Mouse (Mus musculus): Measurements from ENCODE around the gene Cyp2w1. TPM values are rescaled to one million over a fixed set of nuclear protein-coding genes. Genes with fewer than 3 reads are reported as not detected.

The Cyp2w1 gene
- polyA plus RNA-seq, 1 experiment from 2014 or later, result not detected

DNA sequence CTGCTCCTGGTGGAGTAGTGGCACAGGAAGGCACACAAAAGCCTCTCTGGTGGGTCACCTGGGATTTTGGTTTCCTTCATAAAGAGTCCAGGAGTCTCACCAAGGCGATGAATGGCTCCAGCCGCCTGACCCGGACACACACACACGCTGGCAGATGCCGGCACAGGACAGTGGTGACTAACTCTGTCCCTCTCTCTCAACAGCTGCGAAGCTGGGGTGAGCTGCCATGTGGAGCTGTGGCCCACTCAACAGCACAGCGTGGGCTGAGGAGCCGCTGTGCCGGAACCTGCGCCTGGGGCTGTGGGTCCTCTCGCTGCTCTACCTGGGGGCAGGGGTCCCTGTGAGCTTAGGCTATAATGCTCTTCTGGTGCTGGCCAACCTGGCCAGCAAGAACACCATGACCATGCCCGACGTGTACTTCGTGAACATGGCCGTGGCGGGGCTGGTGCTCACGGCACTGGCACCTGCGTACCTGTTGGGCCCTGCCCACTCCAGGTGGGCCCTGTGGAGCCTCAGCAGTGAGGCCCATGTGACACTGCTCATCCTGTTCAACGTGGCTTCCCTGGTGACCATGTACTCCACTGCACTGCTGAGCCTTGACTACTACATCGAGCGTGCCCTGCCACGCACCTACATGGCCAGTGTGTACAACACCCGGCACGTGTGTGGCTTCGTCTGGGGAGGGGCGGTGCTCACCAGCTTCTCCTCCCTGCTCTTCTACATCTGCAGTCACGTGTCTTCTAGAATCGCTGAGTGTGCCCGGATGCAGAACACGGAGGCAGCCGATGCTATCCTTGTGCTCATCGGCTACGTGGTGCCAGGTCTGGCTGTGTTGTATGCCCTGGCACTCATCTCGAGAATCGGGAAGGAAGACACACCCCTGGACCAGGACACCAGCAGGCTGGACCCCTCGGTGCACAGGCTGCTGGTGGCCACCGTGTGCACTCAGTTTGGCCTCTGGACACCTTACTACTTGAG is 40.1 kb downstream of the Cyp2w1 start:
- peaks cover 21% of the 10 kb centered on the region for H3K4me1 ChIP-seq (replicated peaks; ENCODE audit: insufficient read depth, low read length)
- H3K9me3 ChIP-seq (replicated peaks; ENCODE audit: low read length), result no peaks in the 10 kb centered on the region
- H3K36me3 ChIP-seq (ENCODE audit: insufficient read depth, low read length), result 0 out of 2 replicates have a peak, but pooled peaks cover 4% of the 10 kb centered on the region
- no peak overlapping the region for H3K27ac ChIP-seq
- 92% methylated on average over 37 of the region's 37 CpGs for WGBS
- H3K4me3 ChIP-seq (replicated peaks; ENCODE audit: low read depth, low read length), result no peak overlapping the region
- ATAC-seq (replicated peaks; ENCODE audit: low FRiP score, low read depth) (no peak), DNase-seq (ENCODE audit: low spot score) (no peak)
- no peak for TF ChIP-seq CTCF (IDR thresholded peaks at IDR 0.05; ENCODE audit: low read depth)
- no peak overlapping the region for H3K9ac ChIP-seq (ENCODE audit: low read depth, low read length)
- H3K4me2 ChIP-seq (ENCODE audit: low read length), result no peak overlapping the region
- no peaks in the 10 kb centered on the region for H3K27me3 ChIP-seq (ENCODE audit: insufficient read depth, low read length)

DNA sequence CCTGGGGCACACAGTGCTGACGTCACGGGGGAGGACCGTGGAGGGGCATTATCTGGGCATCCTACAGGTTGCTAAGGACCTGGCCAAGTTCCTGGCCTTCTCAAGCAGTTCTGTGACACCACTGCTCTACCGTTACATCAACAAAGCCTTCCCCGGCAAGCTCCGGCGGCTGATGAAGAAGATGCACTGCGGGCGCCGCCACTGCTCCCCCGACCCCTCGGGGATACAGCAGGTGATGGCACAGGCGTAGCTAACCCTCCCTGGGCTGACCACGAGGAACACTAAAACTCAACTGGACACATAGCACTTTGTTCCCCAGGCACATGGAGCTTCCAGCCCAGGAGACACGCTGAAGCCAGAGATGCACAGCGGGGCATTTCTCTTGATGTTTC is 40.8 kb downstream of the Cyp2w1 start:
- WGBS, result 88% methylated on average over 16 of the region's 16 CpGs
- Histone ChIP-seq H3K4me1 (replicated peaks; ENCODE audit: insufficient read depth, low read length) (peaks cover 22% of the 10 kb centered on the region), H3K27ac (no peak overlapping the region), H3K4me2 (ENCODE audit: low read length) (no peak overlapping the region), H3K36me3 (ENCODE audit: insufficient read depth, low read length) (0 out of 2 replicates have a peak, but pooled peaks cover 4% of the 10 kb centered on the region), H3K9me3 (replicated peaks; ENCODE audit: low read length) (no peaks in the 10 kb centered on the region), H3K4me3 (replicated peaks; ENCODE audit: low read depth, low read length) (no peak overlapping the region), H3K27me3 (ENCODE audit: insufficient read depth, low read length) (no peaks in the 10 kb centered on the region), H3K9ac (ENCODE audit: low read depth, low read length) (no peak overlapping the region)
- TF ChIP-seq CTCF (IDR thresholded peaks at IDR 0.05; ENCODE audit: low read depth), result no peak
- DNase-seq (ENCODE audit: low spot score) (no peak), ATAC-seq (replicated peaks; ENCODE audit: low FRiP score, low read depth) (no peak)

DNA sequence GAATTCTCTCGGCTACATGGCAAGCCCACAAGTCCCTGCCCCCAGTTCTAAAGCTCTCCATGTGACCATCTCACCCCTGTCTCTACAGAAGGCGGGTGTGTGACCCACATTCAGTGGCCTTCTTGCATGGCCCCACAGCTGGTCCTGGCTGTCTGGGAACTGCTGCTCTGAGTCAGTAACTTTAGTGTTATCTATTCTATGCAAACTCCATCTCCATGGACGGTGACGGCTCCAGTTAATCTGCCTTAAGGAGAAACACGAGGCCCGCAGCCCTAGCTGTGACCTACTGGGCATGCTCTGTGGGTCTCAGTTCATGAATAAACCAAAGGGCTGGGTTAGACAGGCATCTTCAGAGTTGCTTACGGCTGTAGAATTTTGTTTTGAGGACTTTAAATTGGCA is 42.0 kb downstream of the Cyp2w1 start:
- no peak for TF ChIP-seq CTCF (IDR thresholded peaks at IDR 0.05; ENCODE audit: low read depth)
- no peak overlapping the region for H3K27ac ChIP-seq
- H3K36me3 ChIP-seq (ENCODE audit: insufficient read depth, low read length), result 0 out of 2 replicates have a peak, but pooled peaks cover 4% of the 10 kb centered on the region
- no peak overlapping the region for H3K4me2 ChIP-seq (ENCODE audit: low read length)
- no peaks in the 10 kb centered on the region for H3K27me3 ChIP-seq (ENCODE audit: insufficient read depth, low read length)
- no peak for DNase-seq (ENCODE audit: low spot score)
- no peaks in the 10 kb centered on the region for H3K9me3 ChIP-seq (replicated peaks; ENCODE audit: low read length)
- no peak overlapping the region for H3K9ac ChIP-seq (ENCODE audit: low read depth, low read length)
- H3K4me1 ChIP-seq (replicated peaks; ENCODE audit: insufficient read depth, low read length), result peaks cover 11% of the 10 kb centered on the region; the same call in 1 of the 2 replicates
- ATAC-seq (replicated peaks; ENCODE audit: low FRiP score, low read depth), result no peak
- 69% methylated on average over 7 of the region's 7 CpGs for WGBS
- no peak overlapping the region for H3K4me3 ChIP-seq (replicated peaks; ENCODE audit: low read depth, low read length)

DNA sequence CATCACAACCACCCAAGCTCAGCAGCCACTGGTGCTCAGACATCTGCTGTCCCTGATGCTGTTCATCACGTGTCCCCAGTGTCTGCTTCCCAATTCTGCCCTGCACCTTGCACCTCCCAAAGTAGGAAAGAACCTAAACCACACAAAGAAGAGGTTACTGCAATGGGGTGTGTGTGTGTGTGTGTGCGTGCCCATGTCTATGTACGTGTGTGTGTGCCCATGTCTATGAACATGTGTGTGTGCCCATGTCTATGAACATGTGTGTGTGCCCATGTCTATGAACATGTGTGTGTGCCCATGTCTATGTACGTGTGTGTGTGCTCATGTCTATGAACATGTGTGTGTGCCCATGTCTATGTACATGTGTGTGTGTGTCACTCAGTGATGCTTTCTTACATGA is 43.1 kb downstream of the Cyp2w1 start:
- no peak overlapping the region for H3K4me3 ChIP-seq (replicated peaks; ENCODE audit: low read depth, low read length)
- no peak overlapping the region for H3K27ac ChIP-seq
- 89% methylated on average over 4 of the region's 4 CpGs for WGBS
- no peak overlapping the region for H3K9ac ChIP-seq (ENCODE audit: low read depth, low read length)
- DNase-seq (ENCODE audit: low spot score) (no peak), ATAC-seq (replicated peaks; ENCODE audit: low FRiP score, low read depth) (no peak)
- peaks cover 5% of the 10 kb centered on the region; the same call in 1 of the 2 replicates for H3K4me1 ChIP-seq (replicated peaks; ENCODE audit: insufficient read depth, low read length)
- H3K36me3 ChIP-seq (ENCODE audit: insufficient read depth, low read length), result 0 out of 2 replicates have a peak, but pooled peaks cover 4% of the 10 kb centered on the region
- TF ChIP-seq CTCF (IDR thresholded peaks at IDR 0.05; ENCODE audit: low read depth), result no peak
- no peak overlapping the region for H3K4me2 ChIP-seq (ENCODE audit: low read length)
- H3K9me3 ChIP-seq (replicated peaks; ENCODE audit: low read length), result no peaks in the 10 kb centered on the region
- no peaks in the 10 kb centered on the region for H3K27me3 ChIP-seq (ENCODE audit: insufficient read depth, low read length)

DNA sequence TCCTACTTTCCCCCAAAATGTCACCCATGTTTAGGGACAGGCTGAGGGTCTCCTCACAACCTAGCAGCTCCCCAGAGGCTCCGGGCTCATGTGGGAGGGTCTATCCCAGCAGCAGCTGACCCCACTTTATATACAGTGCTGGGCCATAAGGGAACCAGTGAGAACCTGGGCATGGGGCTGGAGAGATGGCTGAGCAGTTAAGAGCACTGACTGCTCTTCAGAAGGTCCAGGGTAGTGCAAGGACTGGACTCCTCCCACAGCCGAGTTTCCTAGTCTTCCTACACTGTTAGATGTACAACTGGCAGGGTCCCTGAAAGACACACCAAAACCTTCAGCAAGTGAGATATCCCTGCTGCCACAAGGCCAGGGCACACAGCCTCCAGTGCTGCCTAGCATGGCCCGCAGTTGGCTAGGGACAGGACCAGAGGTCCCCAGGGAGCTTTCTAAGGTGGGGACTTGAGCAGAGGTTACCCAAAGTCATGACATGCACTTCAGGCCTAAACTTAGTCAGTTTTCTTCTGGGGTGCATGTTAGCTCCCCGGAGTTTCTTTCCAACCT is 45.0 kb downstream of the Cyp2w1 start:
- Histone ChIP-seq H3K4me2 (ENCODE audit: low read length) (no peak overlapping the region), H3K27me3 (ENCODE audit: insufficient read depth, low read length) (no peaks in the 10 kb centered on the region), H3K36me3 (ENCODE audit: insufficient read depth, low read length) (0 out of 2 replicates have a peak, but pooled peaks cover 4% of the 10 kb centered on the region), H3K9me3 (replicated peaks; ENCODE audit: low read length) (no peaks in the 10 kb centered on the region), H3K4me1 (replicated peaks; ENCODE audit: insufficient read depth, low read length) (peaks cover 5% of the 10 kb centered on the region; the same call in 1 of the 2 replicates), H3K4me3 (replicated peaks; ENCODE audit: low read depth, low read length) (no peak overlapping the region), H3K27ac (no peak overlapping the region), H3K9ac (ENCODE audit: low read depth, low read length) (no peak overlapping the region)
- ATAC-seq (replicated peaks; ENCODE audit: low FRiP score, low read depth), result no peak
- WGBS, result 77% methylated on average over 4 of the region's 4 CpGs
- TF ChIP-seq CTCF (IDR thresholded peaks at IDR 0.05; ENCODE audit: low read depth), result no peak
- no peak for DNase-seq (ENCODE audit: low spot score)

DNA sequence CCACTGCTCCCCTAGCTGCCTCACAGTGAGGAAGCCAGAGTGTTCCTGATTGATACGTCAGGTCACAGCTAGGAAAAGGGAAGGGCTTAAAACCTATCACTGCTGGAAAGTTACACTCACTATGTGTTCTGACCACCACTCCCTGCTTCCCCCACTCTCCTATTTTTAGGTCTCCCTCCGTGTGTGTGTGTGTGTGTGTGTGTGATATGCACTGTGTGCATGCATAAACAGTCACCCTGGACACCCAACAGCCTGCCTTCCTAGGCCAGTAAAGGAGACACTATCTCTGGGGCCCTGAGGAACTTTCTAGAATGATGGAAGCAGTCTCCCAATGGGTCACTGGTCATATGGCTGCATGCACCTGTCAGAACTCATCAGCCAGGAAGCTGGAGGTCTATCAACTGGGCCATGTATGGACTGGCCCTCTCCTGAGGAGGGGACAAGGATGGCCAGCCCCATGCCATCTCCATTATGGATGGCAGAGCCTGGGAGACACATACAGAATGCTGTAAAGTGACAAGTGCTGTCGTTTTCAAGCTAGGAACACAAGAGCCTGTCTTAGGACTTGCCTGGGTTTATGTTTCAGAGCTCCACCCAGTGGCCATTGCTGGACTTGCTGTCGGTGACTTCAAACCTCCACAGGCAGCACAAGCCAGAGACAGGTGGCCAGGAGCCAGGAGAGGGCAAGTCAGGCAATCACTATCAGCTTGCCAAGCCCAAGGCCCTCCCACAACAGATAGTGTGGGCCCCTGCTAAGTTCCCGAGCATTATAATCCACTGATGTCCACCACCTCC is 45.7 kb downstream of the Cyp2w1 start:
- Histone ChIP-seq H3K9me3 (replicated peaks; ENCODE audit: low read length) (no peaks in the 10 kb centered on the region), H3K27ac (no peak overlapping the region), H3K4me3 (replicated peaks; ENCODE audit: low read depth, low read length) (no peak overlapping the region), H3K4me1 (replicated peaks; ENCODE audit: insufficient read depth, low read length) (peaks cover 5% of the 10 kb centered on the region; the same call in 1 of the 2 replicates), H3K9ac (ENCODE audit: low read depth, low read length) (no peak overlapping the region), H3K36me3 (ENCODE audit: insufficient read depth, low read length) (0 out of 2 replicates have a peak, but pooled peaks cover 2% of the 10 kb centered on the region), H3K27me3 (ENCODE audit: insufficient read depth, low read length) (no peaks in the 10 kb centered on the region), H3K4me2 (ENCODE audit: low read length) (no peak overlapping the region)
- peak; percentile 91 for TF ChIP-seq CTCF (IDR thresholded peaks at IDR 0.05; ENCODE audit: low read depth)
- DNase-seq (ENCODE audit: low spot score), result peak; percentile 89
- ATAC-seq (replicated peaks; ENCODE audit: low FRiP score, low read depth), result peak; percentile 34; the same call in 1 of the 2 replicates
- WGBS, result 38% methylated on average over 5 of the region's 5 CpGs

All from kidney, postnatal 0 days (tissue).